Mouse (Mus musculus) G1E (cell line): ENCODE measurements around the gene Map4k3. TPM values are rescaled to one million over a fixed set of nuclear protein-coding genes. Genes with fewer than 3 reads are reported as not detected.
A peak's percentile ranks its signal among the peaks of the same experiment; 100 is the strongest.

ENCODE experiments used
- ATAC-seq: 2 replicates; pipeline ENCODE4 v1.8.0; 2016; ENCODE audit warnings: mild to moderate bottlenecking; ENCODE audit not compliant: insufficient number of reproducible peaks, poor library complexity, low FRiP score, severe bottlenecking; ENCODE audit errors: extremely low read depth
- DNase-seq: peaks from one replicate; pipeline ENCODE4 v3.0.0; 2012; ENCODE audit warnings: low spot score
- H3K27me3 ChIP-seq: 2 replicates; pipeline ENCODE4 v1.6.1; 2012; ENCODE audit warnings: mild to moderate bottlenecking, low read length, inconsistent platforms; ENCODE audit not compliant: insufficient read depth
- H3K36me3 ChIP-seq: replicated peaks from 2 replicates; pipeline ENCODE3; 2012; ENCODE audit warnings: mild to moderate bottlenecking, inconsistent platforms
- H3K4me1 ChIP-seq: 2 replicates; pipeline ENCODE4 v1.6.1; 2012; ENCODE audit warnings: low read depth, low read length, inconsistent platforms, mixed read lengths; ENCODE audit not compliant: insufficient read depth
- H3K4me3 ChIP-seq: 2 replicates; pipeline ENCODE4 v1.5.1; 2012; ENCODE audit warnings: low read depth, mild to moderate bottlenecking, inconsistent platforms, low read length, moderate library complexity, mixed read lengths
- H3K9me3 ChIP-seq: replicated peaks from 2 replicates; pipeline ENCODE4 v1.6.1; 2012; ENCODE audit warnings: inconsistent platforms
- CTCF ChIP-seq: IDR thresholded peaks from 2 replicates; pipeline ENCODE4 v1.5.1; 2012; ENCODE audit warnings: low read depth, low read length, inconsistent platforms, mixed read lengths
- GATA1 ChIP-seq: IDR thresholded peaks from 2 replicates; pipeline ENCODE4 v1.6.1; 2012; ENCODE audit warnings: borderline replicate concordance, low read length, inconsistent platforms, mixed read lengths
- GATA2 ChIP-seq: IDR thresholded peaks from 2 replicates; pipeline ENCODE4 v1.6.1; 2012; ENCODE audit warnings: low read depth, low read length, inconsistent platforms, borderline replicate concordance
- POLR2AphosphoS5 ChIP-seq: IDR thresholded peaks from 2 replicates; pipeline ENCODE4 v1.6.1; 2012; ENCODE audit warnings: low read depth, low read length, inconsistent platforms; ENCODE audit not compliant: insufficient replicate concordance
- TAL1 ChIP-seq: conservative IDR thresholded peaks from 2 replicates; pipeline ENCODE4 v1.6.1; 2012; ENCODE audit warnings: low read depth, low read length, inconsistent platforms, mixed read lengths
- polyA plus RNA-seq: library from polyadenylated mRNA; stranded (reverse); fragments of >175 nt; gene quantifications from 2 replicates; pipeline ENCODE4 v1.2.3, GENCODE M21; 2012
- total RNA-seq, 2 experiments: library from RNA; stranded (forward) in 1 of 2; stranded (reverse) in 1 of 2; fragments of 200-1000 nt in 1 of 2; fragments of >200 nt in 1 of 2; fragmentation: Nextera tagmentation in 1 of 2; gene quantifications; 2 replicates each; pipeline ENCODE4 v1.2.3; 2014 to 2017

The Map4k3 gene
- total and polyA plus RNA-seq, 3 experiments: 0.22 to 0.30 TPM; not detected in 1

DNA sequence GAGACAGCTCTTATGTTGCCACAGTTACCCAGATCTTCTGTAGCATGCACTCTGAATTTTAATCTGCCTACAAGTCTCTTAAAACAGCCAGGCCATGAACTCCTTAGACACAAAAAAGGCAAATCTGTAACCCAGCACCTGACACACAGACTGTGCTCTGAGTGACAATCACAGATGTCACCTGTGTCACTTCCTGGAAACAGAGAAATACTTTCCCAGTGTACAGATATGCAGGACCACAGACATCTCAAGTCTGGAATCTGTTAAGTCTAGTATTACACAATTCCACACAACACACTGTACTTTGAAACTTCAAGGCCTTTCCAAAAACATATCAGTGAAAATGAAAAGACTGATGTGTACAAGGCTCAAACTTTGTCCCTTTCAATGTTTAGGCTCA lies 103.3 kb downstream of the Map4k3 start:
- Histone ChIP-seq H3K36me3 (no peaks in the 10 kb centered on the region), H3K4me3 (no peak overlapping the region), H3K9me3 (no peaks in the 10 kb centered on the region), H3K4me1 (no peaks in the 10 kb centered on the region), H3K27me3 (no peaks in the 10 kb centered on the region)
- no peak for TF ChIP-seq TAL1
- TF ChIP-seq CTCF: no peak
- no peak for TF ChIP-seq POLR2AphosphoS5
- no peak for TF ChIP-seq GATA1
- no peak for TF ChIP-seq GATA2
- DNase-seq (no peak), ATAC-seq (no peak)

DNA sequence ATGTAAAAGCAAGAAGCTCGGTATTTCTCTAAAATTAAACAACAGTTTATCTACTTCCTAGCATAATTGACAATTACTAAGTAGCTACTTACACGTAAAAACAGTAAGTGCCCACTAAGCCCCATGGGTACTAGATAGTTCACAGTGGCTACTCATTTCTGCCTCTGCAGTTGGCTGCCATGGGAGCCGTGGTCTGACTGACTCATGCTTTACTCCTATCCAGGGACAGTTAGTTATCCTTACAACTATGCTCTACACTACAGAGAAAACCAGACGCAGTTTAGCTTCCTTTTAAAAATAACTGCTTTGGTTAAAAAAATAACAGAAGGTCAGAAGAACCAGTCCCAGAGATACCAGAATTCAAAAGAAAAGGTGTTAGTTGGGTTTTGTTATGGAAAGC lies 106.6 kb downstream of the Map4k3 start:
- no peaks in the 10 kb centered on the region; the same call in 1 of the 2 replicates for H3K27me3 ChIP-seq
- no peaks in the 10 kb centered on the region for H3K4me1 ChIP-seq
- TF ChIP-seq CTCF (no peak), TAL1 (no peak), GATA2 (no peak), POLR2AphosphoS5 (no peak), GATA1 (no peak)
- ATAC-seq (no peak), DNase-seq (no peak)
- H3K36me3 ChIP-seq: no peaks in the 10 kb centered on the region
- H3K9me3 ChIP-seq: no peaks in the 10 kb centered on the region
- no peak overlapping the region for H3K4me3 ChIP-seq

DNA sequence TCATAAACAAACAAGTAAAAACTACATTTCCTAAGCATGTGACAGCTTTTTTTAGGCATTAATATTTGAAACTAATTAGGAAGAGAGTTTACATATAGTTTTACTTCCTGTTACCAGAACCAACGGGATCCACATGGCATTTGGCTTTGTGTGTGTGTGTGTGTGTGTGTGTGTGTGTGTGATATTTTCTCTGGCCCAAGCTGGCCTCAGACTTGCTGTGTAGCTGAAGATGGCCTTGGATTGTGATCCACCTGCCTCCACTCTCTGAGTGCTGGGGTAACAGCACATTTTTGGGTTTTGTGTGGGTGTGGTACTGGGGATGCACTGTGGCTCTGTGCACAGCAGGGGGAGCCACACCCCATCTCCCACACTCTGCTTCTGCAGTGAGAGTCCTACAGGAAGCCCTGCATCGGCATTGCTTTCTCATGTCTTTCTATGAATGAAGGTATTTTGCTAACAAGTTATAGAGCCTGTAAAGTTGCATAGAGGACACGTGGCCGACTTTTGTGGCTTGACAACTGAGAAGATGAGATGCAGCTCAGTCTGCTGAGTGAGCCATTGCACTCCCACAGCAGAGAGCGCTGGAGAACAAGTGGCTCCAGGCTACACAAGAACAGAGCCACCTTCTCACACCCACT lies 107.4 kb downstream of the Map4k3 start:
- ATAC-seq (peak; percentile 66), DNase-seq (no peak)
- H3K9me3 ChIP-seq: no peaks in the 10 kb centered on the region
- TF ChIP-seq TAL1: no peak
- 0 out of 2 replicates have a peak, but pooled peaks have one; percentile 32 for TF ChIP-seq CTCF
- no peaks in the 10 kb centered on the region; the same call in 1 of the 2 replicates for H3K27me3 ChIP-seq
- no peaks in the 10 kb centered on the region for H3K4me1 ChIP-seq
- H3K4me3 ChIP-seq: no peak overlapping the region
- H3K36me3 ChIP-seq: no peaks in the 10 kb centered on the region

DNA sequence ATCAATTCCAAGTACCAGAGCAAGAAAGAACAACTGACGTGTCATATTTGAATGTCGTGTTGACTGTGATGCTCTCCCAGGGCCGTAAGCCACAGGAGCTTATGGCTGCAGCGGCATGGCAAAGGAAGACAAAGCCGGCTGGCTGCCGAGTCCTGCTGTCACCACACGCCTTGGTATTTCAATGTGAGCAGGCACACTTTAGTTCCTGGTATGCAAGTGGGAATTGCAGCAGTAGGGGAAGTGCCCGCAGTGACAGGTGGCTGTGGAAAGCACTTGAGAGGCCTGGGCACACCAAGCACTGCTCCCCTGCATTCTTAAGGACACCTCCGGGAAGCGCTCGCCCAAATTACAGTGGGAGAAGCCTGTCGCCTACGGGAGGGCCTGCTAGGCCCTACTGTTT lies 108.7 kb downstream of the Map4k3 start:
- Histone ChIP-seq H3K4me3 (no peak overlapping the region), H3K9me3 (no peaks in the 10 kb centered on the region), H3K36me3 (no peaks in the 10 kb centered on the region), H3K27me3 (no peaks in the 10 kb centered on the region; the same call in 1 of the 2 replicates), H3K4me1 (no peaks in the 10 kb centered on the region)
- TF ChIP-seq POLR2AphosphoS5: no peak
- TF ChIP-seq GATA2: no peak
- TF ChIP-seq GATA1: no peak
- DNase-seq (no peak), ATAC-seq (no peak)

DNA sequence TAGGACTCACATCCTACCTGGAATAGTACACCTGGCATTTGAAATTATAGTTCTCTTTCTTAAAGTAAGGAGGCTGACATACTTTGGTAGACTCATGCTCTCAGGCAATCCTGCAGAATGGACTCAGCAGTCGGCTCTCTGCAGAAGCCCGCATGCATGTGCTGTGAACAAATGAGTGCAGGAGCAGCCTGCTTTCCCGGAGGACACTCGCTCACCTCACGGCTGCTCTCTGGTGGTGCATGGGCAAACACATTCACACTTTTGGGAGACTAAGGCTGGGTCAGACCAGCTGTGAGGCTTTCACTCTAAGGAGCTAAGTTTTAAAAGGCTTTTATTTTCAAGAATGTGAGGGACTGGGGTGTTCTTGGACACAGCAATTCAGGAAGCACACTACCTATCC lies 109.4 kb downstream of the Map4k3 start:
- no peaks in the 10 kb centered on the region; the same call in 1 of the 2 replicates for H3K27me3 ChIP-seq
- TF ChIP-seq TAL1: no peak
- no peak for TF ChIP-seq GATA1
- no peak for TF ChIP-seq GATA2
- no peak for TF ChIP-seq CTCF
- TF ChIP-seq POLR2AphosphoS5: no peak
- no peaks in the 10 kb centered on the region for H3K9me3 ChIP-seq
- H3K36me3 ChIP-seq: no peaks in the 10 kb centered on the region
- H3K4me3 ChIP-seq: no peak overlapping the region
- H3K4me1 ChIP-seq: no peaks in the 10 kb centered on the region
- DNase-seq (no peak), ATAC-seq (no peak)

DNA sequence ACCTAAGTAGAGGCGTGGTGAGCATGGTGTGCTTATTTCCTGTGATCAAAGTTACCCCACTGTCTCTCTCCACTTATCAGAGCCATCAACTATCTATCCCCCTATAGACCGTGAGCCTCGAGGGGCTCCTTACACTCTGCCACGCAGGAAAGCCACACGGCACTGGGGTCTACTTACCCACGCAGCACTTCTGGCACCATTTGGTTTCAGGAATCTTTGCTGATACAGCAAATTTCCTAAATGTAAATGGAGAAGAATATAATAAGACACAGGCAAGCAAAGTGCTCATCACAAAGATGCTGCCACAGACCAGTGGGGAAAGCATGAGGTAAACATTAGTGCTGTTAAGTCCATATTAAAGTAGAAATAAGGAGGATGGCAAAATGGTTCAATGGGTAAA lies 124.5 kb downstream of the Map4k3 start:
- H3K36me3 ChIP-seq: no peaks in the 10 kb centered on the region
- H3K27me3 ChIP-seq: peaks cover 5% of the 10 kb centered on the region; the same call in 1 of the 2 replicates
- peaks cover 7% of the 10 kb centered on the region; the same call in 1 of the 2 replicates for H3K9me3 ChIP-seq
- no peak overlapping the region for H3K4me3 ChIP-seq
- TF ChIP-seq POLR2AphosphoS5 (no peak), GATA2 (no peak), CTCF (no peak), TAL1 (no peak), GATA1 (no peak)
- DNase-seq: no peak
- no peak for ATAC-seq
- no peaks in the 10 kb centered on the region for H3K4me1 ChIP-seq
